ENCODE assay signal across 8 mouse cellular contexts in genomic region chr13:28951691-28952575, GRCm38 (mm10). TPM values are rescaled to one million over a fixed set of nuclear protein-coding genes. Genes with fewer than 3 reads are reported as not detected.
DNase-seq lines count a peak whose midpoint lies in the region; ATAC-seq and TF ChIP-seq lines count a peak whose summit lies in the region.

No protein-coding gene starts in this region.

- H3K36me3 ChIP-seq in forebrain, embryonic 11.5 days (ENCODE audit: control insufficient read depth, insufficient read depth, low read length): no peaks in the 10 kb centered on the region; the same call in 1 of the 2 replicates
- no peaks in the 10 kb centered on the region for H3K36me3 ChIP-seq in hindbrain, embryonic 11.5 days (ENCODE audit: control insufficient read depth, insufficient read depth, low read length)
- no peaks in the 10 kb centered on the region for H3K36me3 ChIP-seq in limb, embryonic 11.5 days (ENCODE audit: control insufficient read depth, insufficient read depth, low read length)
- no peaks in the 10 kb centered on the region for H3K36me3 ChIP-seq in midbrain, embryonic 15.5 days (replicated peaks)
- no peaks in the 10 kb centered on the region for H3K36me3 ChIP-seq in testis, adult 2 months (ENCODE audit: control insufficient read depth, insufficient read depth, low read length)

- peak overlapping the region; percentile 100 for H3K9ac ChIP-seq in forebrain, embryonic 11.5 days (ENCODE audit: low read length)
- H3K9ac ChIP-seq in hindbrain, embryonic 11.5 days (ENCODE audit: low read depth, low read length): peak overlapping the region; percentile 99
- H3K9ac ChIP-seq in limb, embryonic 11.5 days (ENCODE audit: low read length): peak overlapping the region; percentile 100
- H3K9ac ChIP-seq in midbrain, embryonic 15.5 days: peak overlapping the region; percentile 100

- peak overlapping the region; percentile 100 for H3K4me3 ChIP-seq in forebrain, embryonic 11.5 days (ENCODE audit: low read depth, low read length)
- peak overlapping the region; percentile 99 for H3K4me3 ChIP-seq in hindbrain, embryonic 11.5 days (ENCODE audit: low read depth, low read length)
- peak overlapping the region; percentile 100 for H3K4me3 ChIP-seq in limb, embryonic 11.5 days (ENCODE audit: low read depth, low read length)
- H3K4me3 ChIP-seq in midbrain, embryonic 15.5 days: peak overlapping the region; percentile 96
- H3K4me3 ChIP-seq in testis, adult 2 months (ENCODE audit: control insufficient read depth, low read depth, low read length): peak overlapping the region; percentile 85

- no peaks in the 10 kb centered on the region for H3K27me3 ChIP-seq in forebrain, embryonic 11.5 days (ENCODE audit: control insufficient read depth, insufficient read depth, low read length)
- H3K27me3 ChIP-seq in hindbrain, embryonic 11.5 days (ENCODE audit: control insufficient read depth, insufficient read depth, low read length): no peaks in the 10 kb centered on the region
- H3K27me3 ChIP-seq in limb, embryonic 11.5 days (ENCODE audit: control insufficient read depth, insufficient read depth, low read length): no peaks in the 10 kb centered on the region
- H3K27me3 ChIP-seq in midbrain, embryonic 15.5 days (replicated peaks): no peaks in the 10 kb centered on the region
- no peaks in the 10 kb centered on the region for H3K27me3 ChIP-seq in testis, adult 2 months (ENCODE audit: control insufficient read depth, insufficient read depth, low read length)

- peak overlapping the region; percentile 100 for H3K27ac ChIP-seq in forebrain, embryonic 11.5 days (ENCODE audit: low read depth, low read length)
- peak overlapping the region; percentile 99 for H3K27ac ChIP-seq in hindbrain, embryonic 11.5 days (ENCODE audit: low read depth, low read length)
- peak overlapping the region; percentile 100 for H3K27ac ChIP-seq in limb, embryonic 11.5 days (replicated peaks; ENCODE audit: low read depth, low read length)
- H3K27ac ChIP-seq in midbrain, embryonic 15.5 days: peak overlapping the region; percentile 95
- H3K27ac ChIP-seq in testis, adult 2 months (ENCODE audit: control insufficient read depth, insufficient read depth, low read depth, low read length): peak overlapping the region; percentile 76

- TF ChIP-seq POLR2A in testis, adult 2 months (IDR thresholded peaks at IDR 0.05; ENCODE audit: control insufficient read depth, low read depth, low read length): no peak

- peaks cover 4% of the 10 kb centered on the region; the same call in 1 of the 2 replicates for H3K4me1 ChIP-seq in forebrain, embryonic 11.5 days (replicated peaks; ENCODE audit: control insufficient read depth, insufficient read depth, low read length)
- H3K4me1 ChIP-seq in hindbrain, embryonic 11.5 days (replicated peaks; ENCODE audit: control insufficient read depth, insufficient read depth, low read length): peaks cover 3% of the 10 kb centered on the region; the same call in 1 of the 2 replicates
- peaks cover 12% of the 10 kb centered on the region for H3K4me1 ChIP-seq in limb, embryonic 11.5 days (ENCODE audit: control insufficient read depth, insufficient read depth, low read length)
- peaks cover 24% of the 10 kb centered on the region for H3K4me1 ChIP-seq in midbrain, embryonic 15.5 days
- peaks cover 22% of the 10 kb centered on the region for H3K4me1 ChIP-seq in testis, adult 2 months (ENCODE audit: control insufficient read depth, insufficient read depth, low read length)

- under 1% methylated on average over 87 of the region's 92 CpGs for WGBS in forebrain, embryonic 11.5 days
- under 1% methylated on average over 90 of the region's 92 CpGs for WGBS in hindbrain, embryonic 11.5 days
- WGBS in limb, embryonic 11.5 days: under 1% methylated on average over 86 of the region's 92 CpGs
- under 1% methylated on average over 92 of the region's 92 CpGs for WGBS in midbrain, embryonic 15.5 days

- H3K4me2 ChIP-seq in forebrain, embryonic 11.5 days (ENCODE audit: low read depth, low read length, severe bottlenecking): peak overlapping the region; percentile 51
- peak overlapping the region; percentile 39 for H3K4me2 ChIP-seq in hindbrain, embryonic 11.5 days (replicated peaks; ENCODE audit: low read depth, low read length)
- peak overlapping the region; percentile 37 for H3K4me2 ChIP-seq in limb, embryonic 11.5 days (ENCODE audit: low read depth, severe bottlenecking)
- H3K4me2 ChIP-seq in midbrain, embryonic 15.5 days: peak overlapping the region; percentile 60

- DNase-seq in frontal cortex, postnatal 36 days (ENCODE audit: low spot score in 2 of 2): peak; percentile 27 to 46
- DNase-seq in frontal cortex, postnatal 25 days (ENCODE audit: low spot score in 2 of 2): no peak
- DNase-seq in adrenal gland, postnatal 4 days (ENCODE audit: low spot score in 2 of 2): peak; percentile 7 to 11
- peak; percentile 79 for DNase-seq in forebrain, embryonic 11.5 days (ENCODE audit: low spot score)
- peak; percentile 65 for DNase-seq in hindbrain, embryonic 11.5 days (ENCODE audit: low spot score)
- DNase-seq in limb, embryonic 11.5 days (ENCODE audit: low spot score): peak; percentile 73

- ATAC-seq in forebrain, embryonic 11.5 days (replicated peaks; ENCODE audit: low FRiP score): no peak
- ATAC-seq in hindbrain, embryonic 11.5 days (ENCODE audit: low FRiP score): no peak
- ATAC-seq in limb, embryonic 11.5 days (ENCODE audit: insufficient number of reproducible peaks, low FRiP score, low TSS enrichment, low read depth): no peak
- no peak for ATAC-seq in midbrain, embryonic 15.5 days (replicated peaks)

- no peak for TF ChIP-seq CTCF in testis, adult 2 months (IDR thresholded peaks at IDR 0.05; ENCODE audit: control insufficient read depth, insufficient read depth, insufficient replicate concordance, low read depth, low read length)

- H3K9me3 ChIP-seq in forebrain, embryonic 11.5 days (ENCODE audit: control insufficient read depth, low read length): no peaks in the 10 kb centered on the region
- H3K9me3 ChIP-seq in hindbrain, embryonic 11.5 days (ENCODE audit: control insufficient read depth, low read length): no peaks in the 10 kb centered on the region
- H3K9me3 ChIP-seq in limb, embryonic 11.5 days (ENCODE audit: control insufficient read depth, low read length): no peaks in the 10 kb centered on the region
- no peaks in the 10 kb centered on the region for H3K9me3 ChIP-seq in midbrain, embryonic 15.5 days

RNA-seq across cellular contexts. Expression of gene Sox4, which starts 1.6 kb away (rescaled TPM):
- 10 to 100 TPM; 61.2 to 71.9 TPM for total RNA-seq in adrenal gland, postnatal 4 days (2021)
- polyA plus RNA-seq in forebrain, embryonic 11.5 days (2014; fragmentation: Nextera tagmentation; extraction: Ambion mirVana): 150 and 171 TPM in 2 replicates
- 139 and 156 TPM in 2 replicates for polyA plus RNA-seq in hindbrain, embryonic 11.5 days (2014; fragmentation: Nextera tagmentation; extraction: Ambion mirVana)
- polyA plus RNA-seq in limb, embryonic 11.5 days (2014; fragmentation: Nextera tagmentation; extraction: Ambion mirVana): 114 and 117 TPM in 2 replicates
- 197 and 207 TPM in 2 replicates for polyA plus RNA-seq in midbrain, embryonic 15.5 days (2015; fragmentation: Nextera tagmentation; extraction: Ambion mirVana)
- polyA plus RNA-seq in testis, adult 2 months (2012; rRNA removed): 2.2 and 2.5 TPM in 2 replicates

Comparison
In these comparisons a context has a peak if more than half of its experiments do, and no peak if none do; other contexts are left out.
1. DNase-seq: peak in frontal cortex, postnatal 36 days (2 of 2), adrenal gland, postnatal 4 days (2 of 2), forebrain, embryonic 11.5 days (single experiment), hindbrain, embryonic 11.5 days (single experiment) and limb, embryonic 11.5 days (single experiment); none in frontal cortex, postnatal 25 days (0 of 2).
2. RNA of gene Sox4, which starts 1.6 kb away (polyA plus RNA-seq): 197 to 207 TPM in midbrain, embryonic 15.5 days, 150 to 171 TPM in forebrain, embryonic 11.5 days, 139 to 156 TPM in hindbrain, embryonic 11.5 days and 114 to 117 TPM in limb, embryonic 11.5 days; 2.2 to 2.5 TPM in testis, adult 2 months; every median in the first group is over 10 times any median in the second.
3. Peak in every context shown above with its lines, with median percentiles within 50 percentile points of each other: H3K27ac ChIP-seq, H3K4me2 ChIP-seq, H3K4me3 ChIP-seq and H3K9ac ChIP-seq.